Mouse (Mus musculus): ENCODE measurements at regions not wholly inside any gene's neighbourhood (a gene's known extent, or its start where the extent isn't known, plus 50 kb on each side); places are given as distances from the start of the nearest gene placed in this dataset.

DNA sequence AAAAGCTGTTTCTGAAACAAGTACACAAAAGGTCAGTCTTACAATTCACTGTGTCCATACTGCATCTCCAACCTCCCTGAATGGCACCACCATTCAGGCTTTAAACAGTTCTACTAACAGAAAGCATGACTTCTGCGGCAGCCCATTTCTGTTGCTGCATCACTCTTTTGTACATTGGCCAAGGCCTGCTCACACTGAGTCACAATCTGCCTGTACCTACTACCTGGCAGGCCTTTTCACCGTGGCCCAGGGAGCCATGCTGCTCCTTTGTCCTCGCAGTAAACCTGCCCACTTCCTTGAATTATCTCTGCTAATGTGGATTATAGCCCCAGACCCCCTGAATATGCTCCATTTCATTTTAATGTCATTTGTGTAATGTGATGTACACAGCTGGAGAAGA, 439.5 kb upstream of the Gm10306 start:
- no peak for ATAC-seq (ENCODE audit: low FRiP score)
- Histone ChIP-seq H3K4me2 (replicated peaks) (no peak overlapping the region), H3K27ac (no peak overlapping the region), H3K36me3 (no peaks in the 10 kb centered on the region), H3K9ac (no peak overlapping the region), H3K4me3 (no peak overlapping the region), H3K4me1 (no peaks in the 10 kb centered on the region), H3K9me3 (replicated peaks) (no peaks in the 10 kb centered on the region), H3K27me3 (no peaks in the 10 kb centered on the region)
- 83% methylated on average over 3 of the region's 3 CpGs for WGBS

DNA sequence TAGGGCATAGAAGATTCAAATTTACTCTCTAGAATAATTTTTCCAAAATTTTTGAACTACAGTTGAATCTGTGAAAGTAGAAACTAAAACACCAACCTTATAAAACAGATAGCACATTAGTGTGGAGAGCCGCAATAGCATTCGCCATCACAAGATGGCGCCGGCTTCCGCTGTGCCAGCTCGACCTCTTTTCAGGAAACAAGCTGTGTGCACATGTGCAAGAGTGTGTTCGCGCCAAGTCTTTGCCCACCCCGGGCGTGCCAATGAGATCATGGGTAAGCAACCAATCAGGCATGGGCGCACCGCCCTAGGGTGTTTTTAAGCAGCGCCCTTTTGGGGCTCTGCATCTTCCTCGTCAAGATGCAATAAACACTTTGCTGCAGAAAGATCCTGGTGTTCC, 432.2 kb upstream of the Gm10306 start:
- Histone ChIP-seq H3K4me2 (replicated peaks) (no peak overlapping the region), H3K4me3 (no peak overlapping the region), H3K27me3 (no peaks in the 10 kb centered on the region), H3K9ac (no peak overlapping the region), H3K27ac (no peak overlapping the region), H3K36me3 (no peaks in the 10 kb centered on the region), H3K4me1 (no peaks in the 10 kb centered on the region), H3K9me3 (replicated peaks) (no peaks in the 10 kb centered on the region)
- WGBS = 85% methylated on average over 14 of the region's 14 CpGs
- no peak for ATAC-seq (ENCODE audit: low FRiP score)

GRCm38 (mm10) chr4:94137921-94138320, 418.4 kb upstream of the Gm10306 start:
- H3K4me3 ChIP-seq = no peak overlapping the region
- H3K4me1 ChIP-seq = no peaks in the 10 kb centered on the region
- no peak overlapping the region for H3K9ac ChIP-seq
- H3K4me2 ChIP-seq (replicated peaks) = no peak overlapping the region
- H3K9me3 ChIP-seq (replicated peaks) = no peaks in the 10 kb centered on the region
- ATAC-seq (ENCODE audit: low FRiP score) = no peak
- 90% methylated on average over 2 of the region's 2 CpGs for WGBS
- H3K27ac ChIP-seq = no peak overlapping the region
- H3K27me3 ChIP-seq = no peaks in the 10 kb centered on the region
- no peaks in the 10 kb centered on the region for H3K36me3 ChIP-seq

DNA sequence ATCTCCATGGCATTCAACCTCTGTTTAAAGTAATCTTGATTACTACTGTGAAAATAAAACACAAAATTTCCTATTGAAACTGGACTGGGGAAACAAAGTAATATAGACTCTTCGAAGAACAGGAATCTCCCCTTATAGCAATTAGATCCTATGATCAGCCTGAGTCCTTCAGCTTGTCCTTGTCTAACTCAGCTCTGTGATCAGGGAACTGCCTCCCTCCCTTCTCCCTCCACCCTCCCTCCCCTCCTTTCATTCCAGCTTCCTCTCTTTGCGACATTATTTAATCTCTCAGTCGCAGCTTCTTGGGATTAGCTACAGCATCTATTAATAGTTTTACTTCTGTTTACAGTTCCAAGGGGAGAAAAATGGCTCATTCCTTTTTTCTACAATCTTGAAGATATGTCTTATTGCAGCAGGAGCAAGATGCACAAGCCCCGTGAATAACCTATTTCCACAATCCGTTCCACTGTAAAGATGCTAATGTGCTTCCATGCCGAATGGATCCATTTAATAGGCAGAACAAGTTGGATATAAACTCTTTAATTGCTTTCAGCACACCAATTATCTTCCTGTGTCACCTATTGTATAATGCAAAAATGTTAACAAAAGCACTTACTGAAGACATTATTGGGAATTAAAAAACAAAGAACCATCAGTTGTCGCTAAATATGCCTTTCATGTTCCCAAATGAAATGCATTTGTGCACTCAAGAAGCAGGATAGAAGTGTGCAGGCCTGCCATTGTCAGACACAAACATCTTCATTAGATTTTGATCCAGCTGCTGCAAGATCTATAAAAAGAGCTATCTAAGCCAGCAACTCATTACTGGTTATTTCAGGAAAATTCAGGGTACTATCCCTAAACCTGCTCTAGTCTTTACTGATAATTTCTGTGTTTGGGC, 411.2 kb upstream of the Gm10306 start:
- no peak overlapping the region for H3K4me3 ChIP-seq
- peak; percentile 66; the same call in 1 of the 2 replicates for ATAC-seq (ENCODE audit: low FRiP score)
- H3K27me3 ChIP-seq = no peaks in the 10 kb centered on the region; the same call in 1 of the 2 replicates
- no peaks in the 10 kb centered on the region for H3K9me3 ChIP-seq (replicated peaks)
- no peak overlapping the region for H3K27ac ChIP-seq
- H3K9ac ChIP-seq = no peak overlapping the region
- WGBS = 50% methylated on average over 7 of the region's 7 CpGs
- H3K36me3 ChIP-seq = no peaks in the 10 kb centered on the region
- no peak overlapping the region for H3K4me2 ChIP-seq (replicated peaks)
- 0 out of 2 replicates have a peak, but pooled peaks cover 5% of the 10 kb centered on the region for H3K4me1 ChIP-seq

DNA sequence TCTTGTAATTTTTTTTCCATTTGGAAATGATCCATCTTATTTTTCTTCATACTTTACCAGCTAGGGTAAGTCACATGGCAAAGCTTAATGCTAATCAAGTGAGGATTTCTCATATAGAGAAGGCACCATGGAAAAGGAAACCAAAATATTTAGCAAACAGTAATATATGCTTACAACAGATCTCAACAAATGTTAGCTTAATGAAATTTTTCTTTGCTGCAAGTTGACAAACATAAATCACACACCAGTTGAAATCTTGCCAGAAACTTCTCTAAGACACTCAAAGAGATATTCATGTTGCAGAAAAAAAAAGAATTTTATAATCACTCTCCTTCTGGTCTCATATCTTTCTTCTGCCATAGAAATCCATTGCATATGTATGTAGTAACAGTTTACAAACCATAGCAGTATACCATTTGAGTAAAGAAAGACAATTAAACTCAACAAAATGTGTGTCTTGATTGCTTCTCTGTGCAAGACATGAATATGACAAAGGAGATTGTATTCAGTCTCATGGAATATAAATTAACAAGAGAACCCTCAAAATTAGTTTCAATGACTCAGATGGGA, 408.3 kb upstream of the Gm10306 start:
- H3K4me1 ChIP-seq = 0 out of 2 replicates have a peak, but pooled peaks cover 5% of the 10 kb centered on the region
- no peaks in the 10 kb centered on the region for H3K36me3 ChIP-seq
- no peak overlapping the region for H3K4me2 ChIP-seq (replicated peaks)
- ATAC-seq (ENCODE audit: low FRiP score) = no peak
- no peak overlapping the region for H3K9ac ChIP-seq
- H3K4me3 ChIP-seq = no peak overlapping the region
- no peak overlapping the region for H3K27ac ChIP-seq
- no peaks in the 10 kb centered on the region for H3K9me3 ChIP-seq (replicated peaks)
- no peaks in the 10 kb centered on the region; the same call in 1 of the 2 replicates for H3K27me3 ChIP-seq

- Histone ChIP-seq H3K27ac (no peak overlapping the region), H3K4me1 (0 out of 2 replicates have a peak, but pooled peaks cover 5% of the 10 kb centered on the region), H3K4me3 (no peak overlapping the region), H3K36me3 (no peaks in the 10 kb centered on the region), H3K9me3 (replicated peaks) (no peaks in the 10 kb centered on the region), H3K9ac (no peak overlapping the region), H3K4me2 (replicated peaks) (no peak overlapping the region), H3K27me3 (no peaks in the 10 kb centered on the region; the same call in 1 of the 2 replicates)
- 78% methylated on average over 3 of the region's 3 CpGs for WGBS
- 0 out of 2 replicates have a peak, but pooled peaks have one; percentile 43 for ATAC-seq (ENCODE audit: low FRiP score)
These were observed 407.3 kb upstream of the Gm10306 start for GRCm38 (mm10) chr4:94149056-94149455.

DNA sequence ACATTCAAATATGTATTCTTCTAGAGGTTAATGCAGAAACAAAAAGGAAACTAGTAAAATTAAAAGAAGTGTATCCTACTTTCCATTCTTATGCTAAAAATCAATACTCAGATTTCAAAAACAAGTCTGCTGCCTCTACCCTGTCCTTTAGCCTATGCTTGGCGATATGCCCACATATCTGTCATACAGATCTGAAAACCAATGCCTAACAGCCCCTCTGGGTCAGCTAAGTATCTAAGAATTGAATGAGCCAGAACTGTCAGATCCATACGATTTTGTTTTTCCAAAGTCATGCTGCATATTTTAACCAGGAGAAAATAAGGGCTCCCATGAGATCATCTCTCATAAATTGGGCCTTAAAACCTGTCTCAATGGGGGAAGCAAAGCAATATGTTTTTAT, 395.7 kb upstream of the Gm10306 start:
- H3K4me3 ChIP-seq = no peak overlapping the region
- H3K9me3 ChIP-seq (replicated peaks) = no peaks in the 10 kb centered on the region
- no peak for ATAC-seq (ENCODE audit: low FRiP score)
- H3K4me2 ChIP-seq (replicated peaks) = no peak overlapping the region
- no peaks in the 10 kb centered on the region for H3K4me1 ChIP-seq
- H3K27ac ChIP-seq = no peak overlapping the region
- WGBS = 68% methylated on average over 2 of the region's 2 CpGs
- no peaks in the 10 kb centered on the region for H3K27me3 ChIP-seq
- H3K9ac ChIP-seq = no peak overlapping the region
- H3K36me3 ChIP-seq = no peaks in the 10 kb centered on the region

DNA sequence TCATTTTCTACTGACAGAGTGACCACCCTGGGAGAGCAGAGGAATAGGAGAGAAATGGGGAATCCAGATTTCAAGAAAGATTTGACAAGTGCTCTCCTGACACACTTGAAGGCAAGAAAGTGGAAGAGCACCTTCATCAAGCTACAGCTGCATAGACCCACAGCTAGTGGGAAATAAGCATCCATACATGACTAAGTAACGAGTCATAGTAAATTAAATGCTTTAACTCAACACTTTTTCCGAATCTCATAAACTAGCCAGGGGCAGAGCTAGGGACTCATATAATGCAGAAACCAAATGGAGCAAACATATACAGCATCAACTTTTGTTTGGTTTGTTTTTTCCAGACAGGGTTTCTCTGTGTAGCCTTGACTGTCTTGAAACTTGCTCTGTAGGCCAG, 383.2 kb upstream of the Gm10306 start:
- H3K27ac ChIP-seq = no peak overlapping the region
- H3K36me3 ChIP-seq = no peaks in the 10 kb centered on the region
- H3K4me1 ChIP-seq = no peaks in the 10 kb centered on the region
- no peaks in the 10 kb centered on the region for H3K9me3 ChIP-seq (replicated peaks)
- no peak overlapping the region for H3K9ac ChIP-seq
- no peaks in the 10 kb centered on the region for H3K27me3 ChIP-seq
- no peak overlapping the region for H3K4me3 ChIP-seq
- 89% methylated on average over 2 of the region's 2 CpGs for WGBS
- ATAC-seq (ENCODE audit: low FRiP score) = no peak
- H3K4me2 ChIP-seq (replicated peaks) = no peak overlapping the region

DNA sequence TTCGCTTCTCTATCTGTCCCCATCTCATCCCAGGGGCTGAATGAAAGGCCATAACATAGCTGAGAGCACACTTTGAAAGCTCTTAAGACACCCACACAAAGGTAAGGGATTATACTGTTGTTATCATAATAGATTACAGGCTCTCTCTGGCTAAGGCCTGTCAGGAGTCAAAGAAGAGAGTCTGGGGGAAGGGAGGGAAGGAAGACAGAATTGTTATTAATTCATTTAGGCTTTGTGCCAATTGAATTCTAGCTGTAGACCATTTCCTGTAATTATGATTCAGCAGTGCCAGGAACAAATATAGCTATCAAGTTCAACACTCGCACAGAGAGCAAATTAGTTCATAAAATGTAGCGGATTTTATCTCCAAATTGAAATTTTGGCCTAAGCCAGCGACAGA, 369.3 kb upstream of the Gm10306 start:
- Histone ChIP-seq H3K36me3 (no peaks in the 10 kb centered on the region), H3K4me3 (no peak overlapping the region), H3K9me3 (replicated peaks) (no peaks in the 10 kb centered on the region), H3K27ac (no peak overlapping the region), H3K4me1 (no peaks in the 10 kb centered on the region), H3K9ac (no peak overlapping the region), H3K4me2 (replicated peaks) (no peak overlapping the region), H3K27me3 (no peaks in the 10 kb centered on the region)
- ATAC-seq (ENCODE audit: low FRiP score) = no peak
- WGBS = 83% methylated on average over 4 of the region's 4 CpGs

DNA sequence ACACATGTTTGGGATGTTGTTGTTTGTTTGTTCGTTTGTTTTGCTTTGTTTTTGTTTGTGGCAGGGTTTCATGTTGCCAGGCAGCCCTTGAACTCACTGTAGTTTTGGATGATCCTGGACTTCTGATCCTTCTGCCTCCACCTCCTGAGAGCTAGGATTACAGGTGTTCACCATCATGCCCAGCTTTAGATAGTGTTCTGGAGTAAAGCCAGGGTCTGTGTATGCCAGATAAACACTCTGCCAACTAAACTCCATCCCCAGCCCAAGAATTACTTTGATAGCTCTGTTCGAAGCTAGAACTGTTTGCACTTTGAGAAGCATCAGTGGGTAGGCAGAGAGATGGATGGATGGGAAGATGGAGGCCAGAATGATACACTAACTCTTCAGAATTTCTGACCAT, 368.0 kb upstream of the Gm10306 start:
- Histone ChIP-seq H3K36me3 (no peaks in the 10 kb centered on the region), H3K4me3 (no peak overlapping the region), H3K4me2 (replicated peaks) (no peak overlapping the region), H3K27me3 (no peaks in the 10 kb centered on the region), H3K4me1 (no peaks in the 10 kb centered on the region), H3K27ac (no peak overlapping the region), H3K9me3 (replicated peaks) (no peaks in the 10 kb centered on the region), H3K9ac (no peak overlapping the region)
- WGBS = 74% methylated on average over 2 of the region's 2 CpGs
- no peak for ATAC-seq (ENCODE audit: low FRiP score)

DNA sequence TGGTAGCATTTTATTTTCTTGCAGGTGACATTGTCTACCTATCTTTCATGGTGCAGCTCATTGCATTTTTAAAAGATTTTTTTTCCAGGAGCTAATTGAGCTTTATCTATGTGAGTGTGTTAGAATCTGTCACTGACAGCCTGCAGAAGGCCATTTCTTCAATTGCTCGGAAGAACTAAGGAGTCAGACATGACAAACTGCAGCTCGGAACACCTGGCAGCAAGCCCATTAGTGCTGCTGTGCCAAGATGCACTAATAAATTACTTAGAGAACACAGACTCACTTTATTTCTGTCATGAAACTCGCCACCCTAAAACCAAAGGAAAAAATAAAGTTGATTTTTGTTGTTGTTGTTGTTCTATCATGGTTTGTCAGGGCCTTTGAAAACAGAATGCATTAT, 367.5 kb upstream of the Gm10306 start:
- Histone ChIP-seq H3K27ac (no peak overlapping the region), H3K9ac (no peak overlapping the region), H3K4me3 (no peak overlapping the region), H3K4me1 (no peaks in the 10 kb centered on the region), H3K36me3 (no peaks in the 10 kb centered on the region), H3K9me3 (replicated peaks) (no peaks in the 10 kb centered on the region), H3K27me3 (no peaks in the 10 kb centered on the region), H3K4me2 (replicated peaks) (no peak overlapping the region)
- no peak for ATAC-seq (ENCODE audit: low FRiP score)
- 75% methylated on average over 3 of the region's 3 CpGs for WGBS

- Histone ChIP-seq H3K4me3 (no peak overlapping the region), H3K9ac (no peak overlapping the region), H3K36me3 (no peaks in the 10 kb centered on the region), H3K27me3 (no peaks in the 10 kb centered on the region), H3K27ac (no peak overlapping the region), H3K9me3 (replicated peaks) (no peaks in the 10 kb centered on the region), H3K4me2 (replicated peaks) (no peak overlapping the region), H3K4me1 (no peaks in the 10 kb centered on the region)
- no peak for ATAC-seq (ENCODE audit: low FRiP score)
- 72% methylated on average over 2 of the region's 2 CpGs for WGBS
These were observed 365.4 kb upstream of the Gm10306 start for GRCm38 (mm10) chr4:94190940-94191339.

GRCm38 (mm10) chr4:94216265-94216664, 340.1 kb upstream of the Gm10306 start:
- WGBS = 93% methylated on average over 1 of the region's 1 CpGs
- Histone ChIP-seq H3K4me1 (no peaks in the 10 kb centered on the region), H3K9ac (no peak overlapping the region), H3K9me3 (replicated peaks) (no peaks in the 10 kb centered on the region), H3K27me3 (no peaks in the 10 kb centered on the region), H3K4me3 (no peak overlapping the region), H3K36me3 (no peaks in the 10 kb centered on the region), H3K4me2 (replicated peaks) (no peak overlapping the region), H3K27ac (no peak overlapping the region)
- no peak for ATAC-seq (ENCODE audit: low FRiP score)
